Mouse (Mus musculus): ENCODE measurements around the gene Tshr. TPM values are rescaled to one million over a fixed set of nuclear protein-coding genes. Genes with fewer than 3 reads are reported as not detected.

Gene Tshr
- total RNA-seq (2023): 1 to 10 TPM; 3.7 to 4.2 TPM

GRCm38 (mm10) chr12:91384281-91385017 lies at the start of gene Tshr, which contains the start of gene Cep128:
Gene Tshr (plus strand): TSS chr12:91384563.
Gene Cep128 (minus strand): TSS chr12:91384409.

GRCm38 (mm10) chr12:91589847-91590690 lies 205.7 kb downstream of the Tshr start, which contains the start of gene Gtf2a1:
Gene Gtf2a1 (minus strand): TSS chr12:91590487.

Other genes starting within 250 kb of the Tshr start
- gene Cep128, start 154 bp upstream of the Tshr start, total RNA-seq (2023): 10 to 100 TPM; 54.9 to 56.8 TPM
- gene Gtf2a1, start 205.9 kb downstream of the Tshr start, total RNA-seq (2023): 10 to 100 TPM; 38.8 to 40.1 TPM

All from neutrophil, adult 83 days (primary cell).